Mouse (Mus musculus): ENCODE measurements around the gene Eno4.

- no peak for TF ChIP-seq CTCF (conservative IDR thresholded peaks at IDR 0.05; ENCODE audit: low read length)
- TF ChIP-seq POU5F1 (IDR thresholded peaks at IDR 0.05; ENCODE audit: borderline replicate concordance, low read length) = no peak
Observed at GRCm38 (mm10) chr19:58931081-58931800, 12.0 kb upstream of the Eno4 start.
